Mouse (Mus musculus) cerebellum, adult 11-12 months (tissue): ENCODE measurements at regions not wholly inside any gene's neighbourhood (a gene's known extent, or its start where the extent isn't known, plus 50 kb on each side); places are given as distances from the start of the nearest gene placed in this dataset.

Source experiments
- DNase-seq: peaks from one replicate; pipeline ENCODE4 v3.0.0; 2022

- DNase-seq: no peak
Observed at GRCm38 (mm10) chr2:61527127-61527526, 51.3 kb upstream of the Tank start.

- DNase-seq: no peak
Observed at GRCm38 (mm10) chr2:61524060-61524734, 54.2 kb upstream of the Tank start.

- DNase-seq: no peak
Observed at GRCm38 (mm10) chr2:61514445-61515123, 63.8 kb upstream of the Tank start.

- no peak for DNase-seq
Observed at GRCm38 (mm10) chr2:61513787-61514444, 64.5 kb upstream of the Tank start.

GRCm38 (mm10) chr2:61503594-61503993 lies 74.8 kb upstream of the Tank start:
- no peak for DNase-seq

GRCm38 (mm10) chr2:61501922-61502321 lies 76.5 kb upstream of the Tank start:
- no peak for DNase-seq

GRCm38 (mm10) chr2:61499266-61499665 lies 79.1 kb upstream of the Tank start:
- DNase-seq: no peak

- DNase-seq: no peak
Observed at GRCm38 (mm10) chr2:61497930-61498329, 80.5 kb upstream of the Tank start.

GRCm38 (mm10) chr2:61496968-61497367 lies 81.4 kb upstream of the Tank start:
- DNase-seq: no peak

- DNase-seq: peak; percentile 52
Observed at GRCm38 (mm10) chr2:61493918-61494712, 84.3 kb upstream of the Tank start.

GRCm38 (mm10) chr2:61492043-61492743 lies 86.2 kb upstream of the Tank start:
- no peak for DNase-seq

- DNase-seq: no peak
Observed at GRCm38 (mm10) chr2:61490436-61491109, 87.8 kb upstream of the Tank start.

GRCm38 (mm10) chr2:61489762-61490161 lies 88.6 kb upstream of the Tank start:
- DNase-seq: no peak

- DNase-seq: no peak
Observed at GRCm38 (mm10) chr2:61483820-61484219, 94.6 kb upstream of the Tank start.

GRCm38 (mm10) chr2:61476648-61477047 lies 101.7 kb upstream of the Tank start:
- DNase-seq: no peak

- no peak for DNase-seq
Observed at GRCm38 (mm10) chr2:61474626-61475025, 103.8 kb upstream of the Tank start.

GRCm38 (mm10) chr2:61470521-61470920 lies 107.9 kb upstream of the Tank start:
- no peak for DNase-seq

GRCm38 (mm10) chr2:61470064-61470463 lies 108.3 kb upstream of the Tank start:
- DNase-seq: no peak

GRCm38 (mm10) chr2:61455902-61456301 lies 122.5 kb upstream of the Tank start:
- peak; percentile 8 for DNase-seq

GRCm38 (mm10) chr2:61454729-61455128 lies 123.7 kb upstream of the Tank start:
- DNase-seq: no peak

GRCm38 (mm10) chr2:61454311-61454728 lies 124.1 kb upstream of the Tank start:
- DNase-seq: peak; percentile 62
